Mouse (Mus musculus): ENCODE data around the gene Fam155a.

DNA sequence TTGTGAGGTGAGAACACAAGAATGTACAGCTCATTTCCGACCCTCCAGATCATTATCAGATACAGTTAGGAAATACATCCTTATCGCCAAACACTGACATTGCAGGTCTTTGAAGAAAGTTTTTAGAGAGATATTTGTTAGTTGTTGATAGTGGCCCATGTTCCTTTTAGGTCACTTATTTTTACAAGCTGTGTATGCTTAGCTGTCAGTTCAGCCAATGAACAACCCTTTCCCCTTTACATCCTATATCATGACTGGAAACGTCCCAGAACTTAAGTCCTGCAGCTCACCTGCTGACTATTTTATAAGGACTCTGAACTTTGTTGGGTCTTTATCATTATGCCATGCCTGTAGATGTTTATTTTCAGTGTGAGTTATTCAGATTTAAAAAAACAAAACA lies 366.3 kb downstream of the Fam155a start:
- TF ChIP-seq USF1 (IDR thresholded peaks at IDR 0.05; ENCODE audit: low read depth) (no peak), POLR2A (IDR thresholded peaks at IDR 0.05; ENCODE audit: insufficient read length, low read depth) (no peak), POLR2AphosphoS2 (IDR thresholded peaks at IDR 0.05; ENCODE audit: insufficient read length, low read depth) (no peak), MYOD1 (IDR thresholded peaks at IDR 0.05; ENCODE audit: control insufficient read depth in 1 of 3, insufficient read length in 2 of 3, low read depth in 2 of 3) (no peak), E2F4 (IDR thresholded peaks at IDR 0.05; ENCODE audit: insufficient read depth) (no peak), TCF3 (IDR thresholded peaks at IDR 0.05; ENCODE audit: insufficient read length, low read depth) (no peak), REST (IDR thresholded peaks at IDR 0.05; ENCODE audit: insufficient read depth, insufficient read length) (no peak), CEBPB (IDR thresholded peaks at IDR 0.05; ENCODE audit: insufficient read depth, poor library complexity, severe bottlenecking) (no peak), TCF12 (IDR thresholded peaks at IDR 0.05; ENCODE audit: insufficient read depth, poor library complexity, severe bottlenecking) (no peak), MAX (IDR thresholded peaks at IDR 0.05; ENCODE audit: low read depth) (no peak)

Measured in myocyte (in vitro differentiated cells).